Mouse (Mus musculus) CH12.LX (cell line): ENCODE data around the gene Cpz. TPM values are rescaled to one million over a fixed set of nuclear protein-coding genes. Genes with fewer than 3 reads are reported as not detected.

ENCODE experiments used
- DNase-seq: peaks from one replicate; pipeline ENCODE4 v3.0.0-alpha.2; 2013; ENCODE audit errors: extremely low read depth
- H3K27ac ChIP-seq: 2 replicates; pipeline ENCODE4 v1.5.1; 2012; ENCODE audit warnings: low read depth, mild to moderate bottlenecking, control low read depth, moderate library complexity; ENCODE audit not compliant: insufficient read depth
- H3K27me3 ChIP-seq: replicated peaks from 2 replicates; pipeline ENCODE3; 2012; ENCODE audit warnings: inconsistent platforms
- H3K36me3 ChIP-seq, 2 experiments: replicated peaks in 1 of 2; 2 replicates each; pipeline versions ENCODE3 to v1.6.1; 2012; ENCODE audit warnings: inconsistent platforms in 1 of 2, low read length in 1 of 2, mild to moderate bottlenecking in 1 of 2, mixed read lengths in 1 of 2, moderate library complexity in 1 of 2; ENCODE audit not compliant: control insufficient read depth in 1 of 2, insufficient read depth in 1 of 2
- H3K4me1 ChIP-seq, 2 experiments: 2 replicates each; pipeline ENCODE4 v1.6.1; 2012; ENCODE audit warnings: inconsistent platforms in 1 of 2, moderate library complexity in 1 of 2; ENCODE audit not compliant: insufficient read depth in 2 of 2, control insufficient read depth in 1 of 2
- H3K4me2 ChIP-seq: 2 replicates; pipeline ENCODE4 v1.6.1; 2012; ENCODE audit warnings: low read depth, mild to moderate bottlenecking, control low read depth; ENCODE audit not compliant: poor library complexity, insufficient read depth, severe bottlenecking
- H3K4me3 ChIP-seq, 3 experiments: fragments of 150-350 bp in 1 of 3; sonication (generic) in 1 of 3; replicated peaks in 1 of 3; 2 replicates each; pipeline versions ENCODE3 to v1.5.1; 2011 to 2012; ENCODE audit warnings: low read depth in 2 of 3, low read length in 2 of 3, mild to moderate bottlenecking in 2 of 3, moderate library complexity in 2 of 3, control low read depth in 1 of 3, improper control_type of control experiment in 1 of 3, inconsistent platforms in 1 of 3, mixed read lengths in 1 of 3; ENCODE audit not compliant: poor library complexity in 1 of 3
- H3K79me2 ChIP-seq: replicated peaks from 2 replicates; pipeline ENCODE4 v1.6.1; 2012; ENCODE audit warnings: mild to moderate bottlenecking, moderate library complexity; ENCODE audit not compliant: control insufficient read depth, poor library complexity, insufficient read depth, severe bottlenecking; ENCODE audit errors: extremely low read depth
- H3K9ac ChIP-seq: 2 replicates; pipeline ENCODE4 v1.6.1; 2012; ENCODE audit warnings: low read depth, mild to moderate bottlenecking, control low read depth, moderate library complexity; ENCODE audit not compliant: insufficient read depth
- H3K9me3 ChIP-seq: replicated peaks from 2 replicates; pipeline ENCODE3; 2012; ENCODE audit warnings: low read length, inconsistent platforms, mixed read lengths
- BHLHE40 ChIP-seq: IDR thresholded peaks from 2 replicates; pipeline ENCODE4 v1.6.1; 2011; ENCODE audit warnings: mild to moderate bottlenecking, low read depth, low read length, improper control_type of control experiment
- CHD1 ChIP-seq: IDR thresholded peaks from 2 replicates; pipeline ENCODE4 v1.6.1; 2012; ENCODE audit warnings: low read depth, low read length, improper control_type of control experiment, inconsistent platforms
- CTCF ChIP-seq, 2 experiments: IDR thresholded peaks in 1 of 2; conservative IDR thresholded peaks in 1 of 2; 2 replicates each; pipeline ENCODE4 v1.5.1; 2011 to 2012; ENCODE audit warnings: low read depth in 2 of 2, low read length in 2 of 2, improper control_type of control experiment in 1 of 2, inconsistent platforms in 1 of 2, mild to moderate bottlenecking in 1 of 2, moderate library complexity in 1 of 2
- EP300 ChIP-seq: IDR thresholded peaks from 2 replicates; pipeline ENCODE4 v1.6.1; 2011; ENCODE audit warnings: low read length, improper control_type of control experiment
- JUN ChIP-seq: IDR thresholded peaks from 2 replicates; pipeline ENCODE4 v1.6.1; 2011; ENCODE audit warnings: low read depth, mild to moderate bottlenecking, low read length, improper control_type of control experiment, moderate library complexity; ENCODE audit not compliant: insufficient read depth
- JUND ChIP-seq: conservative IDR thresholded peaks from 2 replicates; pipeline ENCODE4 v1.6.1; 2011; ENCODE audit warnings: low read depth, low read length, improper control_type of control experiment
- KAT2A ChIP-seq: IDR thresholded peaks from 2 replicates; pipeline ENCODE4 v1.6.1; 2012; ENCODE audit warnings: low read length, improper control_type of control experiment, inconsistent platforms; ENCODE audit not compliant: insufficient replicate concordance
- MAFK ChIP-seq: IDR thresholded peaks from 2 replicates; pipeline ENCODE4 v1.6.1; 2011; ENCODE audit warnings: low read length, improper control_type of control experiment; ENCODE audit not compliant: insufficient replicate concordance
- MAX ChIP-seq: IDR thresholded peaks from 2 replicates; pipeline ENCODE4 v1.6.1; 2011; ENCODE audit warnings: low read length, improper control_type of control experiment
- MAZ ChIP-seq: IDR thresholded peaks from 2 replicates; pipeline ENCODE4 v1.6.1; 2012; ENCODE audit warnings: low read depth, mild to moderate bottlenecking, inconsistent platforms, low read length, improper control_type of control experiment, moderate library complexity
- MXI1 ChIP-seq: IDR thresholded peaks from 2 replicates; pipeline ENCODE4 v1.6.1; 2011; ENCODE audit warnings: mild to moderate bottlenecking, low read depth, low read length, improper control_type of control experiment
- NELFE ChIP-seq: IDR thresholded peaks from 2 replicates; pipeline ENCODE4 v1.6.1; 2011; ENCODE audit warnings: low read depth, low read length, improper control_type of control experiment
- POLR2A ChIP-seq: IDR thresholded peaks from 2 replicates; pipeline ENCODE4 v1.6.1; 2011; ENCODE audit warnings: low read depth, mild to moderate bottlenecking, improper control_type of control experiment, low read length
- RCOR1 ChIP-seq: conservative IDR thresholded peaks from 2 replicates; pipeline ENCODE4 v1.6.1; 2012; ENCODE audit warnings: low read depth, mild to moderate bottlenecking, inconsistent platforms, low read length, improper control_type of control experiment
- USF2 ChIP-seq: conservative IDR thresholded peaks from 2 replicates; pipeline ENCODE4 v1.6.1; 2011; ENCODE audit warnings: low read depth, low read length, improper control_type of control experiment
- ZKSCAN1 ChIP-seq: IDR thresholded peaks from 2 replicates; pipeline ENCODE4 v1.6.1; 2012; ENCODE audit warnings: low read depth, inconsistent platforms, low read length, improper control_type of control experiment, borderline replicate concordance
- ZMIZ1 ChIP-seq: IDR thresholded peaks from 2 replicates; pipeline ENCODE4 v1.6.1; 2012; ENCODE audit warnings: low read depth, mild to moderate bottlenecking, inconsistent platforms, low read length, improper control_type of control experiment
- dilution Hi-C: fragments of 300-500 bp; cut with MboI; formaldehyde crosslinking; loops from 2 replicates; pipeline ENCODE4 v1.14.3; 2020; ENCODE audit warnings: low sequenced_read_pairs; ENCODE audit not compliant: extremely low pct_unique_long_range_greater_than_20kb, extremely low pct_ligation_motif_present
- in situ Hi-C: fragments of 300-500 bp; cut with MboI; formaldehyde crosslinking; loops from 3 replicates; pipeline ENCODE4 v1.14.3; 2019; ENCODE audit warnings: low sequenced_read_pairs, low pct_ligation_motif_present, low pct_unique_long_range_greater_than_20kb, mixed read lengths
- polyA plus RNA-seq: library from polyadenylated mRNA; unstranded; fragments of >175 nt; gene quantifications from 2 replicates; pipeline ENCODE4 v1.2.1, GENCODE M21; 2012; ENCODE audit warnings: low read depth; ENCODE audit not compliant: insufficient read length
- total RNA-seq, 2 experiments: library from RNA; depleted of rRNA; stranded (reverse); fragments of 300-350 nt in 1 of 2; fragments of >200 nt in 1 of 2; gene quantifications; 2 replicates each; pipeline ENCODE4 v1.2.3; 2012 to 2014

The Cpz gene
- total and polyA plus RNA-seq, 3 experiments, result not detected

GRCm38 (mm10) chr5:35470885-35471528, 54.5 kb downstream of the Cpz start:
- H3K9me3 ChIP-seq, result no peaks in the 10 kb centered on the region
- dilution Hi-C loops, result no loop called here
- no peaks in the 10 kb centered on the region for H3K4me1 ChIP-seq
- H3K27ac ChIP-seq, result no peak overlapping the region
- in situ Hi-C loops, result no loop called here
- no peaks in the 10 kb centered on the region for H3K36me3 ChIP-seq
- H3K4me2 ChIP-seq, result no peak overlapping the region
- no peak overlapping the region for H3K9ac ChIP-seq
- peaks cover 98% of the 10 kb centered on the region for H3K27me3 ChIP-seq
- no peak for DNase-seq
- TF ChIP-seq POLR2A (no peak), EP300 (no peak), ZMIZ1 (no peak), USF2 (no peak), JUND (no peak), ZKSCAN1 (no peak), RCOR1 (no peak)
- H3K4me3 ChIP-seq, result no peak overlapping the region
- no peaks in the 10 kb centered on the region for H3K79me2 ChIP-seq

- Histone ChIP-seq H3K4me2 (no peak overlapping the region), H3K9me3 (no peaks in the 10 kb centered on the region), H3K27ac (no peak overlapping the region), H3K9ac (no peak overlapping the region), H3K36me3 (no peaks in the 10 kb centered on the region), H3K27me3 (peaks cover 98% of the 10 kb centered on the region), H3K4me3 (no peak overlapping the region), H3K4me1 (no peaks in the 10 kb centered on the region), H3K79me2 (no peaks in the 10 kb centered on the region)
- TF ChIP-seq NELFE (no peak), MAX (no peak), MAFK (no peak), CTCF (conservative IDR thresholded peaks at IDR 0.05 in 1 of 2, IDR thresholded peaks at IDR 0.05 in 1 of 2; ENCODE audit: low read depth in 2 of 2, low read length in 2 of 2) (no peak), POLR2A (no peak), BHLHE40 (no peak)
- dilution Hi-C loops, result no loop called here
- in situ Hi-C loops, result no loop called here
- no peak for DNase-seq
These were observed 59.4 kb downstream of the Cpz start for GRCm38 (mm10) chr5:35465966-35466635.

GRCm38 (mm10) chr5:35462081-35462480, 63.4 kb downstream of the Cpz start:
- TF ChIP-seq MAZ, result no peak
- no peak for TF ChIP-seq CHD1
- TF ChIP-seq JUN, result no peak
- no peak for TF ChIP-seq KAT2A
- TF ChIP-seq EP300, result no peak
- TF ChIP-seq MAFK, result no peak
- no peak for TF ChIP-seq MXI1
- TF ChIP-seq BHLHE40, result no peak
- TF ChIP-seq, all 38 proteins: peak for 0
- H3K27ac ChIP-seq, result no peak overlapping the region
- no peak for DNase-seq
- H3K9ac ChIP-seq, result no peak overlapping the region
- dilution Hi-C loops, result no loop called here
- H3K79me2 ChIP-seq, result no peaks in the 10 kb centered on the region
- H3K4me2 ChIP-seq, result no peak overlapping the region
- H3K4me3 ChIP-seq, result no peak overlapping the region
- H3K9me3 ChIP-seq, result no peaks in the 10 kb centered on the region
- in situ Hi-C loops, result no loop called here
- no peaks in the 10 kb centered on the region for H3K36me3 ChIP-seq
- H3K27me3 ChIP-seq, result peaks cover 95% of the 10 kb centered on the region
- no peaks in the 10 kb centered on the region for H3K4me1 ChIP-seq
